Mouse (Mus musculus) layer of hippocampus, postnatal 25 days (tissue): Measurements from ENCODE around the gene Kxd1. TPM values are rescaled to one million over a fixed set of nuclear protein-coding genes. Genes with fewer than 3 reads are reported as not detected.

Experiments used
- DNase-seq, 2 experiments: peaks; one replicate each; pipeline ENCODE4 v3.0.0; 2022; ENCODE audit warnings: mixed read lengths in 2 of 2, low spot score in 1 of 2; ENCODE audit errors: extremely low spot score in 1 of 2
- total RNA-seq, 2 experiments: library from RNA; stranded (reverse); gene quantifications; 2 replicates each; pipeline ENCODE4 v1.2.3; 2021

Gene Kxd1
- total RNA-seq, 2 experiments from 2014 or later: 37.8 to 38.0 TPM

- DNase-seq: no peak
These were observed 57.8 kb downstream of the Kxd1 start for GRCm38 (mm10) chr8:70469938-70470337.

DNA sequence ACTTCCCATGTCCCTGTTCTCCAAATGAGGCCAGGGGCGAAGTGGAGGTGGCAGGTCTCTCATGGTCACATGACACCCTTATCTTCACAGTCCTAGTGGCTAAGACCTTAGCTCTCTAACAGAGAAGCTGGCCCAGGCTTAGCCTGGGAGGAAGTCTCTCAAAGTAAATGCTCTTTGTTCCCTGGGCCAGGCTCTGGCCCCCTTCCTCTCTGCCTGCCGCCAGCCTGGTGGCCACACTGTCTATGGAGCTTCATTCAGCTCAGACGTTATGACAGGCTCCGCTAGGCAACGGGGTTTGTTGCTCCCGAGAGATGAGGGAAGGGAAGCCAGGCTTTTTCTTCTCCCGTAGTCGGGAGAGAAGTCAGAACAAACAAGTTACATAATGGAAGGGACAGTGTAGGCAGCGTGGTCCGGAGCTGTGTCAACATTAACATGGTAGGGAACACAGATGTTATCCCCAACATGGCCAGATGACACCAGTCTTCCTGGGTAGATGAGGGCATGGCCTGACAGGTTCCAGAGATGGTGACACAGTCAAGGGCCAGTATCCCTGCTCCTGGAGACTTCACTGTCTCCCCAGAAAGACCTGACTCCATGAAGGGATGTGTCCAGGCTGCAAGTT lies 58.4 kb downstream of the Kxd1 start:
- DNase-seq: no peak

- DNase-seq: no peak
These were observed 59.0 kb downstream of the Kxd1 start for GRCm38 (mm10) chr8:70468733-70469132.

DNA sequence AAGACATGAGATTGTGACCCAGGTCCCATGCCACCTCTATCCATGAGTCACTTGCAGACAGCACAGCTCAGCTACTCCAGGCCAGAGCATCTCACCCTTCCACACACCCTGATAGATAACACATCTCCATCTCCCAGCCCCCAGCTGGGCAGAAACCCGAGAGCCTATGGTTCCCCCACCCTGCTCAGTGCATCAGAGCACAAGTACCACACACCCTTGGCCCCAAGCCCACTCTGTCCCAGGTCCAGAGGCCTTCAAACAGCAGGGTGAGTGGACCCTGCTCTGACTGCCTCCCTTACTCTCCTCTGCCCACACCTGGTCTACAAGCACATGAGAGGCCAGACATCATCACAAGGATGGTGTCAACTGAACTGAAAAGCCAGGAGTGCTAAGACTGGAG lies 59.8 kb downstream of the Kxd1 start:
- DNase-seq: no peak

DNA sequence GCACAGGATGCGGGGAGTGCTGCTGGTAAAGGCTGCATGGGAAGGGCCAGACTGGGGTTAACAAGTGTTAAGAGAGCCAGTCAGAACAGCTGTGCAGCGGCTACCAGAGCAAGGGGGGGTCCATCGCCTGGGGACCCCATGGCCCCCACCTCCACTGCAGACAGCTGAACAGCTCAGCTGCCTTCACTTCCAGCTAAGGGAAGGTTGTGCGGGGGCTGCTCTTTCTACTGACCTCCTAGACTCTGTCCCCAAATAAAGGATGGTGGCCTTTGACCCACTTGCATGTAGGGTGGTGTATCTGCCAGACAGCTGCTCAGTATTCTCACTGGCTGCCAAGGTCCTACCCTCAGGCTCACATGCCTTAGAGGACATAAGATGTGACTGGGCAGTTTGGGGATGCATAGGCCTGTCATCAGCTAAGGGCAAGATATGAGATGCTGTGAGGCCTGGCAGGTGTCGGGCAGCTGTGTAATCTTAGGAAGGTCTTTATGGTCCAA lies 60.5 kb downstream of the Kxd1 start:
- DNase-seq: no peak

- no peak for DNase-seq
These were observed 61.0 kb downstream of the Kxd1 start for GRCm38 (mm10) chr8:70466771-70467170.

- DNase-seq: no peak
These were observed 61.5 kb downstream of the Kxd1 start for GRCm38 (mm10) chr8:70466305-70466704.

DNA sequence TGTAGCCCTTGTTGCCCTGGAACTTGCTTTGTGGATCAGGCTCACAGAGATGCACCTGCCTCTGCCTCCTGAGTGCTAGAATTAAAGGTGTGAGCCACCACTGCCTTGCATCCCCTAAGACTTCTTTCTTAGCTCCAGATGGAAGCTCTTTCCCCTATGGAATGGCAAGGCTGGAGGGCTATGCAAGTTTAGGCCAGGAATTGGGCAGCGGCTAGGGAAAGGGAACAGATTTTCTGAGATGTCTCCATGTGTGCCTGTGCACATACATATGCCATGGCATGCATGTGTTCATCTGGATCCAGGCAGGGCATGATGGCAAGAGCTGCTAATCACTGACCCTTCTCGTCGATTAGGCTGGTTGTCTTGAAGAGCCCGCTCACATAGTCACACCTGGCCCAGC lies 62.1 kb downstream of the Kxd1 start:
- DNase-seq: no peak

- no peak for DNase-seq
These were observed 63.6 kb downstream of the Kxd1 start for GRCm38 (mm10) chr8:70464162-70464561.

- peak in 1 of 2 experiments; percentile 59 for DNase-seq
These were observed 64.5 kb downstream of the Kxd1 start for GRCm38 (mm10) chr8:70463306-70463705.

- no peak for DNase-seq
These were observed 65.3 kb downstream of the Kxd1 start for GRCm38 (mm10) chr8:70462516-70462813.

GRCm38 (mm10) chr8:70461765-70462515 lies 65.8 kb downstream of the Kxd1 start:
- no peak for DNase-seq

DNA sequence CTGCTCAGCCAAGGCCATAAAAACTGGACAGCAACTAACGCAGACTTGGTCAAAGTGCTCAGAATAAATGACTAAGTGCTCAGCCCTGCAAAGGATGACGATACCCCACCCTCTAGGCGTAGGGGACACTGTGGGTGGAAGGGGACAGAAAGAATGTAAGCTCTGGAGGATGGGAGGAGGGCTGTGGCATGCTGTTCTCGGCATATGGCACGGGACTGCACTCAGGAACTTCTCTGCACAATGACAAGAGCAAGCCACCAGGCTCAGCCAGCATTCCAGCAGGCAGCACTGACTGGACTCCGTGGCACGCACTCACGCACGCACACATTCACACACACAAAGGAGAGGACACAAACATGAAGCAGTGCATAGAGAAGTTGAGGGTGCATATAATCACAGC lies 67.2 kb downstream of the Kxd1 start:
- no peak for DNase-seq

- DNase-seq: no peak
These were observed 67.6 kb downstream of the Kxd1 start for GRCm38 (mm10) chr8:70460199-70460598.

GRCm38 (mm10) chr8:70459636-70460035 lies 68.1 kb downstream of the Kxd1 start:
- no peak for DNase-seq

GRCm38 (mm10) chr8:70458462-70458861 lies 69.3 kb downstream of the Kxd1 start:
- no peak for DNase-seq

Other genes with a start within 250 kb of the Kxd1 start
- gene Homer3, start 245.1 kb downstream of the Kxd1 start, total RNA-seq: 10 to 100 TPM; 84.4 to 86.0 TPM
- 10 to 100 TPM; 44.7 to 47.5 TPM for gene Ddx49, start 225.5 kb downstream of the Kxd1 start, total RNA-seq
- gene Cope, start 225.4 kb downstream of the Kxd1 start, total RNA-seq: 100 to 1,000 TPM; 123 to 141 TPM
- gene Cers1, start 212.2 kb downstream of the Kxd1 start, total RNA-seq: 100 to 1,000 TPM; 117 to 122 TPM
- gene Gdf1, start 198.1 kb downstream of the Kxd1 start, total RNA-seq: 10 to 100 TPM; 14.1 to 19.4 TPM
- 10 to 100 TPM; 61.8 to 66.1 TPM for gene Upf1, start 174.7 kb downstream of the Kxd1 start, total RNA-seq
- gene Comp, start 154.4 kb downstream of the Kxd1 start, total RNA-seq: under 1 TPM; 0.32 to 0.47 TPM
- 100 to 1,000 TPM; 166 to 172 TPM for gene Crtc1, start 88.4 kb downstream of the Kxd1 start, total RNA-seq
- 10 to 100 TPM; 54.1 to 60.7 TPM for gene Klhl26, start 51.0 kb downstream of the Kxd1 start, total RNA-seq
- 100 to 1,000 TPM; 318 to 351 TPM for gene Tmem59l, start 40.6 kb downstream of the Kxd1 start, total RNA-seq
- gene Crlf1, start 34.8 kb downstream of the Kxd1 start, total RNA-seq: 10 to 100 TPM; 45.2 to 49.5 TPM
- gene Rex1bd, start 21.2 kb downstream of the Kxd1 start, total RNA-seq: 100 to 1,000 TPM in 1 of 2 experiments, 10 to 100 TPM in 1; 91.1 to 101 TPM
- 1,000 to 10,000 TPM; 1,005 to 1,128 TPM for gene Uba52, start 17.2 kb downstream of the Kxd1 start, total RNA-seq
- 100 to 1,000 TPM; 432 to 468 TPM for gene Fkbp8, start 232 bp downstream of the Kxd1 start, total RNA-seq
- gene Ell, start 11.5 kb upstream of the Kxd1 start, total RNA-seq: 10 to 100 TPM; 20.3 to 23.5 TPM
- 10 to 100 TPM; 41.5 to 47.0 TPM for gene Isyna1, start 66.4 kb upstream of the Kxd1 start, total RNA-seq
- gene Ssbp4, start 80.9 kb upstream of the Kxd1 start, total RNA-seq: 100 to 1,000 TPM; 285 to 304 TPM
- gene Lrrc25, start 88.2 kb upstream of the Kxd1 start, total RNA-seq: 1 to 10 TPM in 1 of 2 experiments, under 1 TPM in 1; 0.63 to 1.0 TPM
- gene Gdf15, start 104.5 kb upstream of the Kxd1 start, total RNA-seq: under 1 TPM in 1 of 2 experiments, not detected in 1; 0.26 TPM
- 10 to 100 TPM; 21.1 to 25.1 TPM for gene Pgpep1, start 132.4 kb upstream of the Kxd1 start, total RNA-seq
- gene Lsm4, start 145.3 kb upstream of the Kxd1 start, total RNA-seq: 10 to 100 TPM; 66.2 to 67.4 TPM
- gene Jund, start 171.0 kb upstream of the Kxd1 start, total RNA-seq: 100 to 1,000 TPM; 181 to 194 TPM
- gene Iqcn, start 175.5 kb upstream of the Kxd1 start, total RNA-seq: under 1 TPM; 0.05 to 0.12 TPM
- gene Gm3336, start 190.6 kb upstream of the Kxd1 start, total RNA-seq: not detected
- gene Pde4c, start 195.8 kb upstream of the Kxd1 start, total RNA-seq: 1 to 10 TPM in 1 of 2 experiments, under 1 TPM in 1; 0.89 to 1.2 TPM
- gene Rab3a, start 226.7 kb upstream of the Kxd1 start, total RNA-seq: 100 to 1,000 TPM; 789 to 843 TPM
- 10 to 100 TPM; 41.7 to 42.2 TPM for gene Mpv17l2, start 233.0 kb upstream of the Kxd1 start, total RNA-seq
- gene Pik3r2, start 248.8 kb upstream of the Kxd1 start, total RNA-seq: 100 to 1,000 TPM; 154 to 159 TPM